In genomic region chr9:20657546-20657945, GRCm38 (mm10) we compare ENCODE assay signal across 11 mouse cellular contexts. TPM values are rescaled to one million over a fixed set of nuclear protein-coding genes. Genes with fewer than 3 reads are reported as not detected.
A peak's percentile ranks its signal among the peaks of the same experiment; 100 is the strongest.
DNase-seq lines count a peak whose midpoint lies in the region; ATAC-seq and TF ChIP-seq lines count a peak whose summit lies in the region.
"Had no signal": no experiment of that assay in that cellular context is flagged by ENCODE, and none has a peak within 500 bp of the region (broad histone marks: within the 10 kb centered on the region; RNA-seq: fewer than 3 reads in every experiment).

No protein-coding gene starts in this region.

- DNase-seq in adrenal gland, postnatal 14 days, result peak; percentile 75
- peak; percentile 31 to 54 for DNase-seq in gastrocnemius, adult 8-10 months (ENCODE audit: low spot score in 2 of 2)
- peak; percentile 39 for DNase-seq in heart, postnatal 0 days (ENCODE audit: low spot score)
- DNase-seq: kidney, postnatal 4 days; lung, postnatal 36 days had no signal

- H3K4me2 ChIP-seq in hindbrain, embryonic 15.5 days, result no peak overlapping the region
- no peak overlapping the region for H3K4me2 ChIP-seq in hindbrain, embryonic 16.5 days (ENCODE audit: low read length)
- no peak overlapping the region for H3K4me2 ChIP-seq in heart, postnatal 0 days (ENCODE audit: low read depth, low read length)
- H3K4me2 ChIP-seq: liver, embryonic 15.5 days; midbrain, embryonic 15.5 days had no signal

- peaks cover 30% of the 10 kb centered on the region for H3K36me3 ChIP-seq in hindbrain, embryonic 15.5 days
- H3K36me3 ChIP-seq in hindbrain, embryonic 16.5 days (ENCODE audit: control insufficient read depth, insufficient read depth, low read length), result peaks cover under 1% of the 10 kb centered on the region; the same call in 1 of the 2 replicates
- peaks cover 45% of the 10 kb centered on the region for H3K36me3 ChIP-seq in heart, postnatal 0 days (replicated peaks; ENCODE audit: control insufficient read depth, insufficient read depth, low read length)

- ATAC-seq in hindbrain, embryonic 15.5 days (ENCODE audit: low FRiP score, low read depth), result no peak
- no peak for ATAC-seq in hindbrain, embryonic 16.5 days
- ATAC-seq in heart, postnatal 0 days (ENCODE audit: insufficient read depth, low read depth), result peak; percentile 33; the same call in 1 of the 2 replicates
- no peak for ATAC-seq in erythroblast, adult 5-6 weeks (replicated peaks; ENCODE audit: low FRiP score, poor library complexity, severe bottlenecking)
- no peak for ATAC-seq in monocyte, adult 5-6 weeks (replicated peaks; ENCODE audit: insufficient number of reproducible peaks, low FRiP score, low TSS enrichment, poor library complexity, severe bottlenecking)
- ATAC-seq: midbrain, embryonic 15.5 days had no signal

- no peak for TF ChIP-seq CTCF in heart, postnatal 0 days (IDR thresholded peaks at IDR 0.05; ENCODE audit: low read depth)

- H3K9ac ChIP-seq in hindbrain, embryonic 15.5 days, result no peak overlapping the region
- no peak overlapping the region for H3K9ac ChIP-seq in hindbrain, embryonic 16.5 days (ENCODE audit: low read depth, low read length)
- H3K9ac ChIP-seq in heart, postnatal 0 days (replicated peaks; ENCODE audit: low read depth, low read length), result no peak overlapping the region
- H3K9ac ChIP-seq: liver, embryonic 15.5 days; midbrain, embryonic 15.5 days had no signal

- H3K9me3 ChIP-seq in hindbrain, embryonic 15.5 days, result no peaks in the 10 kb centered on the region
- H3K9me3 ChIP-seq in hindbrain, embryonic 16.5 days (ENCODE audit: control insufficient read depth, low read length), result no peaks in the 10 kb centered on the region
- H3K9me3 ChIP-seq in heart, postnatal 0 days (replicated peaks; ENCODE audit: control insufficient read depth, low read length), result no peaks in the 10 kb centered on the region
- H3K9me3 ChIP-seq: liver, embryonic 15.5 days; midbrain, embryonic 15.5 days had no signal

- 0 out of 2 replicates have a peak overlapping the region, but pooled peaks have one; percentile 2 for H3K27ac ChIP-seq in hindbrain, embryonic 15.5 days (replicated peaks)
- H3K27ac ChIP-seq in hindbrain, embryonic 16.5 days (ENCODE audit: low read depth, low read length), result no peak overlapping the region
- peak overlapping the region; percentile 9; the same call in 1 of the 2 replicates for H3K27ac ChIP-seq in heart, postnatal 0 days (ENCODE audit: low read depth)
- H3K27ac ChIP-seq: liver, embryonic 15.5 days; midbrain, embryonic 15.5 days had no signal

- WGBS in hindbrain, embryonic 15.5 days, result 77% methylated on average over 3 of the region's 3 CpGs
- WGBS in hindbrain, embryonic 16.5 days, result 74% methylated on average over 3 of the region's 3 CpGs
- 48% methylated on average over 3 of the region's 3 CpGs for WGBS in heart, postnatal 0 days

- TF ChIP-seq EP300 in heart, postnatal 0 days (IDR thresholded peaks at IDR 0.05; ENCODE audit: low read depth), result no peak

- H3K4me1 ChIP-seq in hindbrain, embryonic 15.5 days (replicated peaks), result peaks cover 39% of the 10 kb centered on the region
- peaks cover 24% of the 10 kb centered on the region for H3K4me1 ChIP-seq in hindbrain, embryonic 16.5 days (ENCODE audit: control insufficient read depth, insufficient read depth, low read depth, low read length)
- H3K4me1 ChIP-seq in heart, postnatal 0 days (ENCODE audit: control insufficient read depth, insufficient read depth), result no peaks in the 10 kb centered on the region

- H3K4me3 ChIP-seq in hindbrain, embryonic 15.5 days, result no peak overlapping the region
- H3K4me3 ChIP-seq in hindbrain, embryonic 16.5 days (ENCODE audit: low read length), result no peak overlapping the region
- H3K4me3 ChIP-seq in heart, postnatal 0 days (ENCODE audit: low read depth, low read length), result no peak overlapping the region
- H3K4me3 ChIP-seq: liver, embryonic 15.5 days; midbrain, embryonic 15.5 days had no signal

- H3K27me3 ChIP-seq in hindbrain, embryonic 15.5 days, result no peaks in the 10 kb centered on the region
- H3K27me3 ChIP-seq in hindbrain, embryonic 16.5 days (replicated peaks; ENCODE audit: control insufficient read depth, insufficient read depth, low read length), result no peaks in the 10 kb centered on the region
- no peaks in the 10 kb centered on the region for H3K27me3 ChIP-seq in heart, postnatal 0 days (ENCODE audit: control insufficient read depth, insufficient read depth, low read length)
- H3K27me3 ChIP-seq: liver, embryonic 15.5 days; midbrain, embryonic 15.5 days had no signal

RNA-seq across cellular contexts. Expression of gene Pin1, which starts 5.7 kb away (rescaled TPM):
- 66.0 and 66.3 TPM in 2 replicates for polyA plus RNA-seq in hindbrain, embryonic 15.5 days (2015; fragmentation: Nextera tagmentation; extraction: Ambion mirVana)
- polyA plus RNA-seq in hindbrain, embryonic 16.5 days (2015; fragmentation: Nextera tagmentation; extraction: Ambion mirVana), result 70.6 and 76.1 TPM in 2 replicates
- total RNA-seq in adrenal gland, postnatal 14 days (2021), result 20.1 and 20.2 TPM in 2 replicates
- total RNA-seq in gastrocnemius, adult 8-10 months (2022), result 10 to 100 TPM; 12.2 to 15.0 (median 13.7) TPM
- total RNA-seq in heart, postnatal 0 days (2014; rRNA removed; ENCODE audit: low replicate concordance), result 26.9 and 30.7 TPM in 2 replicates
- polyA plus RNA-seq in heart, postnatal 0 days (2015; fragmentation: Nextera tagmentation; extraction: Ambion mirVana), result 40.2 and 40.7 TPM in 2 replicates
- total RNA-seq in erythroblast, adult 5-6 weeks (2015; ENCODE audit: low replicate concordance), result 4.2 and 4.6 TPM in 2 replicates
- total RNA-seq in erythroblast, adult 5-6 weeks (2017; ENCODE audit: low replicate concordance), result 2.1 and 3.8 TPM in 2 replicates
- total RNA-seq in monocyte, adult 5-6 weeks (2017), result 7.1 to 11.7 TPM (median 8.4 TPM) in 3 replicates

RNA-seq across cellular contexts. Expression of gene Fbxl12, which starts 13.0 kb away (rescaled TPM):
- 13.8 TPM in 2 replicates for polyA plus RNA-seq in hindbrain, embryonic 15.5 days (2015; fragmentation: Nextera tagmentation; extraction: Ambion mirVana)
- polyA plus RNA-seq in hindbrain, embryonic 16.5 days (2015; fragmentation: Nextera tagmentation; extraction: Ambion mirVana), result 14.6 and 15.6 TPM in 2 replicates
- 15.3 and 18.7 TPM in 2 replicates for total RNA-seq in adrenal gland, postnatal 14 days (2021)
- 1 to 10 TPM; 3.8 to 5.9 (median 4.7) TPM for total RNA-seq in gastrocnemius, adult 8-10 months (2022)
- 15.6 and 20.8 TPM in 2 replicates for total RNA-seq in heart, postnatal 0 days (2014; rRNA removed; ENCODE audit: low replicate concordance)
- 12.7 and 13.0 TPM in 2 replicates for polyA plus RNA-seq in heart, postnatal 0 days (2015; fragmentation: Nextera tagmentation; extraction: Ambion mirVana)
- total RNA-seq in erythroblast, adult 5-6 weeks (2015; ENCODE audit: low replicate concordance), result 7.5 and 18.8 TPM in 2 replicates
- total RNA-seq in erythroblast, adult 5-6 weeks (2017; ENCODE audit: low replicate concordance), result 2.3 and 3.2 TPM in 2 replicates
- total RNA-seq in monocyte, adult 5-6 weeks (2017), result 12.6 to 30.1 TPM (median 19.3 TPM) in 3 replicates

RNA-seq across cellular contexts. Expression of gene Ubl5, which starts 14.9 kb away (rescaled TPM):
- 441 and 476 TPM in 2 replicates for polyA plus RNA-seq in hindbrain, embryonic 15.5 days (2015; fragmentation: Nextera tagmentation; extraction: Ambion mirVana)
- polyA plus RNA-seq in hindbrain, embryonic 16.5 days (2015; fragmentation: Nextera tagmentation; extraction: Ambion mirVana), result 428 and 459 TPM in 2 replicates
- total RNA-seq in adrenal gland, postnatal 14 days (2021), result 308 TPM in 2 replicates
- total RNA-seq in gastrocnemius, adult 8-10 months (2022), result 100 to 1,000 TPM; 164 to 206 (median 183) TPM
- total RNA-seq in heart, postnatal 0 days (2014; rRNA removed; ENCODE audit: low replicate concordance), result 223 and 238 TPM in 2 replicates
- polyA plus RNA-seq in heart, postnatal 0 days (2015; fragmentation: Nextera tagmentation; extraction: Ambion mirVana), result 389 and 407 TPM in 2 replicates
- total RNA-seq in erythroblast, adult 5-6 weeks (2015; ENCODE audit: low replicate concordance), result 139 and 174 TPM in 2 replicates
- 32.8 and 53.8 TPM in 2 replicates for total RNA-seq in erythroblast, adult 5-6 weeks (2017; ENCODE audit: low replicate concordance)
- 124 to 185 TPM (median 175 TPM) in 3 replicates for total RNA-seq in monocyte, adult 5-6 weeks (2017)
